Mouse (Mus musculus): ENCODE measurements around the gene Rpa1. TPM values are rescaled to one million over a fixed set of nuclear protein-coding genes. Genes with fewer than 3 reads are reported as not detected.

Gene Rpa1
- polyA plus RNA-seq, 1 experiment, result 21.3 TPM

DNA sequence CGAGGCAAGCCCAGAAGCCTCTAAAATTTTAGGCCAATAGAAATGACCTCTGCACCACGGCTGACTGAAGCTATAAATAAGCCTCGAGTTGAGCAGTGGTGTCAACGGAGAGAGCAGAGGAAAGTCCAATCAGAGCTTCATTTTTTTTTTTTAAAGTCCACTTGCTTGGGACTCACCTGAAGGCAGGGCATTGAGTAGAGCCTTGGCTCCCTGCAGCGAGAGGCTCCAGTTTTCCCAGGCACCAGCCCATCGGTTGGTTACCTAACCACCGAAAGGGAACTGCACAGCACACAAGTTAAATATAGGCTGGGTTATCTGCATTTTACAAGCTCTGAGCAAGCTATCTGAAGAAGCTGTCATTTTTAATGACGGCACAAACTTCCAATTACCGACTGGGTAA is 53.3 kb downstream of the Rpa1 start:
- peaks cover 16% of the 10 kb centered on the region for H3K4me1 ChIP-seq (ENCODE audit: control insufficient read depth, insufficient read depth, low read length)
- no peaks in the 10 kb centered on the region for H3K36me3 ChIP-seq (ENCODE audit: control insufficient read depth, insufficient read depth, low read length)
- H3K4me3 ChIP-seq (ENCODE audit: insufficient read depth, low read depth, low read length), result no peak overlapping the region
- H3K27me3 ChIP-seq (replicated peaks; ENCODE audit: control insufficient read depth, insufficient read depth, low read length), result no peaks in the 10 kb centered on the region
- no peak for TF ChIP-seq CTCF (conservative IDR thresholded peaks at IDR 0.05; ENCODE audit: insufficient read depth, insufficient read length, low read depth, low read length)
- TF ChIP-seq POLR2A (IDR thresholded peaks at IDR 0.05; ENCODE audit: low read depth, low read length), result no peak
- peak overlapping the region; percentile 71; the same call in 1 of the 2 replicates for H3K27ac ChIP-seq (ENCODE audit: insufficient read depth, low read depth, low read length)
- peak; percentile 86 for DNase-seq
- 36% methylated on average over 9 of the region's 9 CpGs for WGBS

DNA sequence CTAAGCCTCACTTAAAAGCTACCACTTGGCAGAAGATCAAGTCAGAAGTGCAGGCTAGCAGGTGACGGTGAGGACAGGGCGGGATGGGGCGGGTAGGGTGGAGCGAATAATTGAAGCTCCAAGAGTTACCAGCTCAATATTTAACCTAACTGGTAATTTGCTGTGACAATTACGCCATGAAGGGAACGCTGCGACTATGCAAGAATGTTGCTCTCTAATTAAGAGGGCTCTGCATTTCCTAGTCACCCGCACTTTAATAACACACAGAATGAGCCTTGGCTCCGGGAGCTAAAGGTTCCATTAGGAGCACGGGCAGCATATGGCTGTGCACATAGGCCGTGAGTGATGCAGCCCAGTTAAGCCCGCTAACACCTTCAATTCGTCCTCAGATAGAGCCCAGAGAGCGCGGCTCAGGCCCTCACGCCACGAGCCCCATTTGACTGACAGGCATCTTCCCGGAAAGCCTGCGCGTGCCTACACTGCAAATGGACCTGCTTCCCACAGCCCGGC is 54.2 kb downstream of the Rpa1 start:
- Histone ChIP-seq H3K27ac (ENCODE audit: insufficient read depth, low read depth, low read length) (peak overlapping the region; percentile 71; the same call in 1 of the 2 replicates), H3K4me3 (ENCODE audit: insufficient read depth, low read depth, low read length) (no peak overlapping the region), H3K36me3 (ENCODE audit: control insufficient read depth, insufficient read depth, low read length) (no peaks in the 10 kb centered on the region), H3K27me3 (replicated peaks; ENCODE audit: control insufficient read depth, insufficient read depth, low read length) (no peaks in the 10 kb centered on the region), H3K4me1 (ENCODE audit: control insufficient read depth, insufficient read depth, low read length) (peaks cover 22% of the 10 kb centered on the region)
- 36% methylated on average over 21 of the region's 21 CpGs for WGBS
- peak; percentile 82 for DNase-seq
- TF ChIP-seq CTCF (conservative IDR thresholded peaks at IDR 0.05; ENCODE audit: insufficient read depth, insufficient read length, low read depth, low read length), result no peak
- TF ChIP-seq POLR2A (IDR thresholded peaks at IDR 0.05; ENCODE audit: low read depth, low read length), result no peak

DNA sequence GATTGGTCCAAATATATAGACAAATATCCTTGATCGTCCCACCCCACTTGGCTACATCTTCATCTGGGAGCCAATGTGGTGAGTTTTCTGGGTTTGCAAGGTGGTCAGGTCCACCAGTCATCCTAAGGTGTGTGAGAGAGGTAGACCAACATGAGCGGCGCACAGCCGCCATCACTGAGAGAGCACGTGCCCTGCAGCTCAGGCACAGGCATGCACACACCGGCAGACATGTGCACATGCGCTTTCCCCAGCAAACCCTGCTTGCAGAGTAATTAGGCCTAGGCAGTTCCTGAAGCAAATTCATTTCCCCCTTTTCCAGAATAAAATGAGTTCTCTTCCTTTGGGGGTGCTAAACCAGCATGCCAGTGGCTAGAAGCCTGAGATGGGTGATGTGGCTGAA is 55.8 kb downstream of the Rpa1 start:
- TF ChIP-seq CTCF (conservative IDR thresholded peaks at IDR 0.05; ENCODE audit: insufficient read depth, insufficient read length, low read depth, low read length) (no peak), POLR2A (IDR thresholded peaks at IDR 0.05; ENCODE audit: low read depth, low read length) (no peak)
- Histone ChIP-seq H3K4me3 (ENCODE audit: insufficient read depth, low read depth, low read length) (no peak overlapping the region), H3K27me3 (replicated peaks; ENCODE audit: control insufficient read depth, insufficient read depth, low read length) (no peaks in the 10 kb centered on the region), H3K4me1 (ENCODE audit: control insufficient read depth, insufficient read depth, low read length) (peaks cover 21% of the 10 kb centered on the region; the same call in 1 of the 2 replicates), H3K36me3 (ENCODE audit: control insufficient read depth, insufficient read depth, low read length) (no peaks in the 10 kb centered on the region), H3K27ac (ENCODE audit: insufficient read depth, low read depth, low read length) (no peak overlapping the region)
- no peak for DNase-seq
- WGBS, result 95% methylated on average over 7 of the region's 7 CpGs

DNA sequence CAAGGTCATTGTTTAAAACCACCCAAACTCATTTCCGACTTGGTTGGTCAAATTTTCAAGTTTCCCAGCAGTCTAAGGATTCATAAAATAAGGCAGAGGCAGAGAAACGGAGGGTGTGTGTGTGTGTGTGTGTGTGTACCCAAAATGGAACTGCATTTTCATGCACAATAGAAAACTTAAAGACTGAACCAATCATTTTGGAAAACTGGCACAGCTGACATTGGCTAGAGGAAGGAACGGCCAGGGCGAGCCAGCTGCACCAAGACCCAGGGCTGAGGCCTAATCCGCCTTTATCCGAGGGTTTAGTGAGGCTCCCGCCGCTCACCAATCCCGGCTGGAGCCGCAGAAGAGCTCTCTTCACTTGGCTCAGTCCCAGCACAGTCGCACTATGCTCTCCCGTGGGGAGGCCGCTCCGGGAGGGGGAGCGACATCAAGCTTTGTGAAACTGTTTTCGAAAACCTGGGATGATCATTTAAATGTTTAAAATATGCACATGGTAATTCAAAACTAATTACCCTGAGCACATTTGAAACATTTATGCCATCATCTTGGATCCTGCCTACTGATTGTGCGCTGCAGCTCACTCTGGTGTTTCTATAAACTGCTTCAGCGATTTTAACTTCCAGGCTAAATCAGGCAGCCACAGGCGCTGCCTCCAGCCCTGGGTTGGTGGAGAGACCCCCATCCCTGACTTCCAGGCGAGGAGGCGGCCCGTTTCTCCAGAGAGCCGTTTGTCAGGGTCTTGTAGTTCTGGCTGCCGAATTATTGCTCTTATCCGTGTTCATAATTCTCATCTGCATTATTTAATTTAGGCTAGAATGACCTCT is 56.5 kb downstream of the Rpa1 start:
- no peaks in the 10 kb centered on the region for H3K36me3 ChIP-seq (ENCODE audit: control insufficient read depth, insufficient read depth, low read length)
- 0 out of 2 replicates have a peak overlapping the region, but pooled peaks have one; percentile 13 for H3K27ac ChIP-seq (ENCODE audit: insufficient read depth, low read depth, low read length)
- H3K4me3 ChIP-seq (ENCODE audit: insufficient read depth, low read depth, low read length), result no peak overlapping the region
- TF ChIP-seq POLR2A (IDR thresholded peaks at IDR 0.05; ENCODE audit: low read depth, low read length) (no peak), CTCF (conservative IDR thresholded peaks at IDR 0.05; ENCODE audit: insufficient read depth, insufficient read length, low read depth, low read length) (no peak)
- WGBS, result 32% methylated on average over 25 of the region's 25 CpGs
- peak; percentile 72 for DNase-seq
- H3K27me3 ChIP-seq (replicated peaks; ENCODE audit: control insufficient read depth, insufficient read depth, low read length), result no peaks in the 10 kb centered on the region
- peaks cover 21% of the 10 kb centered on the region; the same call in 1 of the 2 replicates for H3K4me1 ChIP-seq (ENCODE audit: control insufficient read depth, insufficient read depth, low read length)

DNA sequence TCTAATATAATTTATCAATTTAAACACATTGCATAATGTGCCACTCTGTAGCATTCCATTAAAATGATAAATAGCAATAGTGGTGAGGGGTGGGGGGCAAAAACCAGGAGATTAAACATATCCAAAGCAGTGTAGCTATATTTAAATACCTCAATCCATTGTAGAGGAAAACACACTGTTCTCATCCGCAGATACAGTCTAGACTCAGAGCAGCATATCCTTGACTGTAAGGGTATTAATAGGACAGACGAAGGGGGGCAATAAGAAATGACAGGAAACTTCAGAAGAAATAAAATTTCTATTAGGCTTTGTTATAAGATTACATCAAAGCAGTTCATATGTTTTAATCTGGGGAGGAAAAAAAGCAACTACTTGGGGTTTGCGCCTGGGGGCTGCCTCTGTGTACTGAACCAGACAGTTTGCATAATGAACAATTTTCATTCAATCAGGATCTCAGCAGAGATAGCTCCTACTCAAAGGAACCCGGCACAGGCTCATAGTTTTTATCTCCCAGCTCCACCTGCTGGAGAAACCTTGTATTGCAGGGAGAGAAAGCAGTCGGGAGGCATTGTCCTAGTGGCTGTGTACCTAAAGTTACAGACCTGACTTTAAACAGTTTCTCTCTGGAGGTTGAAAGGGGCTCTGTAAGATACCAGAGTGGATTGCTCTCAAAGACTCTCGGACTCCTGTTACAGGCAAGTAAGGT is 57.4 kb downstream of the Rpa1 start:
- H3K4me3 ChIP-seq (ENCODE audit: insufficient read depth, low read depth, low read length), result no peak overlapping the region
- H3K27me3 ChIP-seq (replicated peaks; ENCODE audit: control insufficient read depth, insufficient read depth, low read length), result no peaks in the 10 kb centered on the region
- peak; percentile 80 for TF ChIP-seq CTCF (conservative IDR thresholded peaks at IDR 0.05; ENCODE audit: insufficient read depth, insufficient read length, low read depth, low read length)
- TF ChIP-seq POLR2A (IDR thresholded peaks at IDR 0.05; ENCODE audit: low read depth, low read length), result no peak
- H3K27ac ChIP-seq (ENCODE audit: insufficient read depth, low read depth, low read length), result 0 out of 2 replicates have a peak overlapping the region, but pooled peaks have one; percentile 13
- WGBS, result 20% methylated on average over 6 of the region's 6 CpGs
- peaks cover 21% of the 10 kb centered on the region; the same call in 1 of the 2 replicates for H3K4me1 ChIP-seq (ENCODE audit: control insufficient read depth, insufficient read depth, low read length)
- H3K36me3 ChIP-seq (ENCODE audit: control insufficient read depth, insufficient read depth, low read length), result no peaks in the 10 kb centered on the region
- peak; percentile 95 for DNase-seq

DNA sequence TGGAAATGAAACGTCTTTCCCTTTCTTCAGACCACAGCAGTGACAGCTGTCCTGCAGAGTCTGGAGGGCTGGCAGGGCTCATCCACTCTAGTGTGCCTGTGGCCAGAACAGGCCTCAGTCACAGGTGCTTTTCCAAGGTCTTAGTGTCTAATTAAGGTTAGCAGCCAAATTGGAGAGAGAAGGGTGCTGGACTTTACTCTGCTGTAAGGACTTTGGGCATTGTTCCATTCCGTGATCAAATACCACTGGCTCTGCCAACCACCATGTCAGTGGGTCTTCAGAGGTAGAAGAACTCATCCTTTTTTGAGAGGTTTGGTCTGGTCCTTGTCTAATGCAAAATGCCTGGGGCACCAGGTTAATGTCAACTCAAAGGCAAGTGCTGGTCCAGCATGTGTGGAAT is 59.0 kb downstream of the Rpa1 start:
- WGBS, result 46% methylated on average over 2 of the region's 2 CpGs
- no peak overlapping the region for H3K4me3 ChIP-seq (ENCODE audit: insufficient read depth, low read depth, low read length)
- H3K27ac ChIP-seq (ENCODE audit: insufficient read depth, low read depth, low read length), result no peak overlapping the region
- DNase-seq, result peak; percentile 78
- peaks cover 18% of the 10 kb centered on the region; the same call in 1 of the 2 replicates for H3K4me1 ChIP-seq (ENCODE audit: control insufficient read depth, insufficient read depth, low read length)
- TF ChIP-seq POLR2A (IDR thresholded peaks at IDR 0.05; ENCODE audit: low read depth, low read length), result no peak
- TF ChIP-seq CTCF (conservative IDR thresholded peaks at IDR 0.05; ENCODE audit: insufficient read depth, insufficient read length, low read depth, low read length), result no peak
- no peaks in the 10 kb centered on the region for H3K36me3 ChIP-seq (ENCODE audit: control insufficient read depth, insufficient read depth, low read length)
- H3K27me3 ChIP-seq (replicated peaks; ENCODE audit: control insufficient read depth, insufficient read depth, low read length), result no peaks in the 10 kb centered on the region

All from kidney, adult 2 months (tissue).